ENCODE assay signal across 13 mouse cellular contexts in genomic region chr8:125580426-125580825, GRCm38 (mm10). TPM values are rescaled to one million over a fixed set of nuclear protein-coding genes. Genes with fewer than 3 reads are reported as not detected.
DNase-seq lines count a peak whose midpoint lies in the region.
"Had no signal": no experiment of that assay in that cellular context is flagged by ENCODE, and none has a peak within 500 bp of the region (broad histone marks: within the 10 kb centered on the region; RNA-seq: fewer than 3 reads in every experiment).

No protein-coding gene starts in this region.

- intact Hi-C loops in gastrocnemius, postnatal 14 days (cut with DNase I; ENCODE audit: low total_unique reads) = no loop called here

- peak; percentile 48 for DNase-seq in gastrocnemius, adult 18-20 months (ENCODE audit: low spot score)
- no peak for DNase-seq in gastrocnemius, postnatal 10 days
- DNase-seq in gastrocnemius, postnatal 14 days = peak; percentile 38
- DNase-seq in skeletal muscle tissue, adult 2 months (ENCODE audit: low read depth, low spot score) = peak; percentile 62
- DNase-seq in heart, adult 18-20 months = no peak
- DNase-seq: adrenal gland, adult 8-10 months; adrenal gland, postnatal 14 days; adrenal gland, postnatal 36 days; B cell, adult 2 months; cerebellum, adult 11-12 months; cerebellum, adult 2 months; cerebellum, adult 9-10 months; cerebellum, postnatal 25 days had no signal

RNA-seq across cellular contexts. Expression of gene Sipa1l2, which starts 10.8 kb away (rescaled TPM):
- total RNA-seq in gastrocnemius, adult 18-20 months (2021) = 1 to 10 TPM; 5.1 to 7.5 TPM
- total RNA-seq in gastrocnemius, postnatal 10 days (2021) = 10 to 100 TPM; 12.9 to 16.7 TPM
- total RNA-seq in gastrocnemius, postnatal 14 days (2021) = 10 to 100 TPM in 1 of 2 experiments, 1 to 10 TPM in 1; 8.8 to 10.1 TPM
- total RNA-seq in heart, adult 18-20 months (2021) = 10 to 100 TPM; 37.9 to 42.2 TPM

Comparison
In these comparisons a context has a peak if more than half of its experiments do, and no peak if none do; other contexts are left out.
1. DNase-seq: peak in gastrocnemius, adult 18-20 months (single experiment), gastrocnemius, postnatal 14 days (single experiment) and skeletal muscle tissue, adult 2 months (single experiment); none in gastrocnemius, postnatal 10 days (single experiment) and heart, adult 18-20 months (0 of 2).